Mouse (Mus musculus) embryo, embryonic 11.5 days (tissue): ENCODE measurements at regions not wholly inside any gene's neighbourhood (a gene's known extent, or its start where the extent isn't known, plus 50 kb on each side); places are given as distances from the start of the nearest gene placed in this dataset.

Experiments used
- DNase-seq: peaks from one replicate; pipeline ENCODE4 v3.0.0-alpha.2; 2012; ENCODE audit warnings: low read depth, low spot score

DNA sequence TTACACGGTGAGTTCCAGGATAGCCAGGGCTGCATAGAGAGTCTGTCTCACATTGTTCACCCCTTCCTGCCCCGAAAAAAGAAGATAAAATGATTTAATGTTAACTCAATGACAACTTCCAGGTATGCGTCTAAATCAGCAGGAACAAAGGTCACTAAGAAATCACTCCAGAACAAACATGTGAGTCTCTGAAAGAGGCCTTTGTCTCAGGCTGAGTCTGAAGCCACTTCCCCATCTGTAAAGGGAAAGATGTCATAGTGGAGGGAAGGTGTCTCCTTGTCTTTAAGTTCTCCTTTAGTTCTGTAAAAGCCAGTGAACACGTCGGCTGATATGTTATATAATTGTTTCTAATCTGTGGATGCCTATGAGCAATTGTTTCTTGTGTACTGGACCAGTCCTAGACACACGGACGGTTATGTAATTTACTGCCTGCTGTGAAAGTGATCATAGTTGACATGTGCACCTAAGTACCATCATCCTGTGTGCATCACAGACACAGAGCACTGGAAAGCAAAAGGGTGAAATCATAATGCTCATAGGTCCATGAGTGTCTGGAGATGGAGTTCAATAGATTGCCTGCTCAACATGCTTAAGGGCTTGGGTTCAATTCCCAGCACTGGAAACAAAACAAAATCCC, 76.3 kb downstream of the Asb13 start:
- DNase-seq: no peak

GRCm38 (mm10) chr13:3708896-3709631, 75.2 kb downstream of the Asb13 start:
- peak; percentile 65 for DNase-seq
